Mouse (Mus musculus): ENCODE results near the gene Olfr930. TPM values are rescaled to one million over a fixed set of nuclear protein-coding genes. Genes with fewer than 3 reads are reported as not detected.

Gene Olfr930
- not detected for total RNA-seq (2021)
- long read RNA-seq, experiment 1, result 0 reads
- long read RNA-seq, experiment 2, result 0 reads

DNA sequence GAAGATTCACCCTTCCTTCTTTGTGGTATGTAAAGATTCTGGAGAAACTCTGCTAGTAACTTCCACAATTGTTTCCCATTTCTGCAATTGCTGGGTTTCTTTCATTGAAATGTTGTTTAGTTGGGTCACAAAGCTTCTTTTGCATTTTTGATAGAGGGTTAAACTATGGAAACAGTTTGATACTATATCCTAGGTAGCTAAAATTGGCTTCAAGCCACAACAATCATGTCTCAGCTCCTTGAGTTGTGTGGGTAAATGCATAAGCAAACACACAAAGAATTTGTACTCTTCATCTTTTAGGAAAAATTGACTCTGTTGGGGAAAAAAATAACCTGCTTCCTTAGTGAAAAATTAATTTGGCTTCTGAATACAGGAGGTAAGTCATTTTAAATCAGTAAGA, at the start of gene Olfr930:
Olfr930 (plus strand) TSS at position 301 of the 400 bp plus-strand sequence.
- DNase-seq, result no peak

DNA sequence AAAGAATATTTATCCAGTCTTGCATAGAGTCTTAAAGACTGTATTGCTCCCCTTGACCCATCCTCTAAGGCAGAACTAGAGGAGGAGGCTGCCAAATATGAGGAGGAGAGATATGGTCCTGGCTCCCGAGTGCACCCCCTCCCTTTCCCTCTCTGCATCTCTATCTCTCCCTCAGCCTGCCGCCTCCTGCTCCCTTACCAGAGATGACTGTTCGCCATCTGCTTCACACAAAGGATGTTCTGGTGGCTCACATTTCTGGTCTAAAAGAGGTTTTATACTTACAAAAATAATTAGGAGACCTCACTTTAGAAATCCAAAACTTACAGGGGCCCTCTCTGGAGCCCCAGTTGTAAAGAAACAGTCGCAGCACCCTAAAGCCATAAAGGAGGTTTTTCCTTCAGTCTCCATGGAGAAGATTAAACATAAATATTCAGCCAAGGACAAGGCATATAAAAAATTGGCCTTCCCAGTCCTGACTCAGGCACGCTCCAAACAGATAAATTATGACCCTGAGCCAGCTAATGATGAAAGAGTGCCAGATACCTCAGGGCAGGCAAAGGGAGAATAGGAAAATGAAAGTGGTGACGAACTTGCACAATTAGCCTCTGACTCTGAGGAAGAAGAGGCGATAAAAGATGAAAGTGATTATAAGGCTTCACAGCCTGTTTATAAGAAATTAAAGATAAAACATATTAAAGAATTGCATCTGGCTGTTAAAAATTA, 24.0 kb downstream of the Olfr930 start:
- peak; percentile 13 for DNase-seq

DNA sequence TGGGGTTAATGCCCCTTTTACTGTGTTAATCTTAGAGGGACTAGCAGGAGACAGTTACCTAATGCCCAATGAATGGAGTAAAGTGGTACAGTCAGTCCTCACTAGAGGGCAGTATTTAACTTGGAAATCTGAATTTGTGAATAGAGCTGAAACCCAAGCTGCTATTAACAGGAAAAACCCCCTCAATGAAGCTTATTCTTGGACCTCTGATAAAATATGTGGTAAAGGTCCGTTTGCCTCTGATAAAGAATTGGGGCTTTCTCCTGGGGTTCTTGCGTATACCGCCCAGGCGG, 24.5 kb downstream of the Olfr930 start:
- DNase-seq, result no peak

DNA sequence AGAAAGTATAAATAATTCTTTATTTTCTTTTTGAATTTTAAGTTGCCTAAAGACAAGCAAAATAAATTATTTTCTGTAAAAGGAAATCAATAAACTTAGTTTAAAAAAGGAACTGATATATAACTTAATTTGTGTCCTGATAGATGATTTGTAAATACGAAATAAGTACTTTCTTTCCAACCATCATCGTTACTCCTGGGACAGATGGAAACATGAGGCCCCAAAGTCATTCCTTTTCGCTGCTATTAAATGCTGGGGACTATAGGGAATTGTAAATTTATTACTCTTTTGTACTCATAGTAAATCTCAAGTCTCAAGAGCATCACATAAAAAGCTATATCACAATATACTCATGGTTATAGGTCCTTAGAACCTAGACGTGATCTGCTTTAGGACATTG, 42.4 kb downstream of the Olfr930 start, which contains the start of gene Olfr933:
Olfr933 (plus strand) TSS at position 301 of the 400 bp plus-strand sequence.
- DNase-seq, result no peak

Other genes with a start within 250 kb of the Olfr930 start
- gene Olfr919, start 226.1 kb upstream of the Olfr930 start, total RNA-seq (2021), result not detected
- gene Vwa5a, start 211.5 kb upstream of the Olfr930 start, total RNA-seq (2021), result 10 to 100 TPM; 21.9 to 27.3 TPM
- gene Olfr920, start 177.5 kb upstream of the Olfr930 start, total RNA-seq (2021), result under 1 TPM; 0.05 TPM
- not detected for gene Olfr921, start 156.7 kb upstream of the Olfr930 start, total RNA-seq (2021)
- gene Olfr922, start 115.2 kb upstream of the Olfr930 start, total RNA-seq (2021), result not detected
- gene Olfr923, start 103.3 kb upstream of the Olfr930 start, total RNA-seq (2021), result not detected
- not detected for gene Olfr924, start 85.4 kb upstream of the Olfr930 start, total RNA-seq (2021)
- gene Olfr26, start 74.7 kb upstream of the Olfr930 start, total RNA-seq (2021), result not detected
- gene Olfr926, start 52.7 kb upstream of the Olfr930 start, total RNA-seq (2021), result not detected
- not detected for gene Olfr933, start 42.5 kb downstream of the Olfr930 start, total RNA-seq (2021)
- gene Olfr934, start 58.5 kb downstream of the Olfr930 start, total RNA-seq (2021), result not detected
- not detected for gene Olfr935, start 69.9 kb downstream of the Olfr930 start, total RNA-seq (2021)
- not detected for gene Olfr146, start 93.6 kb downstream of the Olfr930 start, total RNA-seq (2021)
- gene Olfr937, start 135.1 kb downstream of the Olfr930 start, total RNA-seq (2021), result not detected
- not detected for gene Olfr938, start 149.1 kb downstream of the Olfr930 start, total RNA-seq (2021)
- not detected for gene Olfr27, start 198.3 kb downstream of the Olfr930 start, total RNA-seq (2021)
- not detected for gene Olfr943, start 236.5 kb downstream of the Olfr930 start, total RNA-seq (2021)